In genomic region chr11:52163926-52164325, GRCm38 (mm10) we compare ENCODE assay signal across 13 mouse cellular contexts. TPM values are rescaled to one million over a fixed set of nuclear protein-coding genes. Genes with fewer than 3 reads are reported as not detected.
A peak's percentile ranks its signal among the peaks of the same experiment; 100 is the strongest.
DNase-seq lines count a peak whose midpoint lies in the region; ATAC-seq lines count a peak whose summit lies in the region.
"Had no signal": no experiment of that assay in that cellular context is flagged by ENCODE, and none has a peak within 500 bp of the region (broad histone marks: within the 10 kb centered on the region; RNA-seq: fewer than 3 reads in every experiment).

No protein-coding gene starts in this region.

- peak; percentile 70 to 79 for DNase-seq in adrenal gland, adult (ENCODE audit: inconsistent age in 2 of 2, low spot score in 1 of 2)
- DNase-seq in adrenal gland, postnatal 4 days (ENCODE audit: low spot score in 2 of 2): no peak
- peak; percentile 27 for DNase-seq in thymus, postnatal 4 days
- DNase-seq in thymus, adult 18-20 months: no peak
- DNase-seq in kidney, postnatal 4 days: peak; percentile 65 to 73
- no peak for DNase-seq in Muller cell, postnatal 12 days (ENCODE audit: inconsistent ontology term)
- DNase-seq in midbrain, embryonic 14.5 days: no peak

- no peaks in the 10 kb centered on the region for H3K4me1 ChIP-seq in midbrain, embryonic 14.5 days (ENCODE audit: control insufficient read depth, insufficient read depth, low read length)
- H3K4me1 ChIP-seq: embryonic facial prominence, embryonic 12.5 days had no signal

- no peaks in the 10 kb centered on the region for H3K9me3 ChIP-seq in midbrain, embryonic 14.5 days (ENCODE audit: control insufficient read depth, low read length)
- H3K9me3 ChIP-seq: embryonic facial prominence, embryonic 12.5 days; limb, embryonic 13.5 days had no signal

- H3K27ac ChIP-seq in midbrain, embryonic 14.5 days (replicated peaks; ENCODE audit: low read depth, low read length): no peak overlapping the region
- H3K27ac ChIP-seq: embryonic facial prominence, embryonic 12.5 days; limb, embryonic 13.5 days had no signal

- 40% methylated on average over 10 of the region's 10 CpGs for WGBS in midbrain, embryonic 14.5 days

- H3K36me3 ChIP-seq in midbrain, embryonic 14.5 days (ENCODE audit: control insufficient read depth, insufficient read depth, low read length): no peaks in the 10 kb centered on the region
- H3K36me3 ChIP-seq: embryonic facial prominence, embryonic 12.5 days; limb, embryonic 13.5 days had no signal

- no peak overlapping the region for H3K9ac ChIP-seq in midbrain, embryonic 14.5 days (replicated peaks; ENCODE audit: low read length)
- H3K9ac ChIP-seq: embryonic facial prominence, embryonic 12.5 days; limb, embryonic 13.5 days had no signal

- H3K27me3 ChIP-seq in midbrain, embryonic 14.5 days (ENCODE audit: control insufficient read depth, insufficient read depth, low read length): peaks cover 9% of the 10 kb centered on the region

- ATAC-seq in megakaryocyte-erythroid progenitor cell, adult 5-6 weeks (replicated peaks; ENCODE audit: low FRiP score, low TSS enrichment, poor library complexity, severe bottlenecking): peak; percentile 65; the same call in 1 of the 2 replicates
- ATAC-seq in midbrain, embryonic 14.5 days (ENCODE audit: low FRiP score, low TSS enrichment): no peak

- no peak overlapping the region for H3K4me3 ChIP-seq in midbrain, embryonic 14.5 days (replicated peaks; ENCODE audit: low read depth, low read length)
- H3K4me3 ChIP-seq: embryonic facial prominence, embryonic 12.5 days; limb, embryonic 13.5 days had no signal

- no peak overlapping the region for H3K4me2 ChIP-seq in midbrain, embryonic 14.5 days (ENCODE audit: low read length)
- H3K4me2 ChIP-seq: embryonic facial prominence, embryonic 12.5 days; limb, embryonic 13.5 days had no signal

RNA-seq across cellular contexts. Expression of gene Olfr1373, which starts 18.6 kb away (rescaled TPM):
- not detected for total RNA-seq in adrenal gland, postnatal 4 days (2021)
- not detected in 2 replicates for total RNA-seq in megakaryocyte-erythroid progenitor cell, adult 5-6 weeks (2014; fragmentation: Nextera tagmentation)
- total RNA-seq in megakaryocyte-erythroid progenitor cell, adult 5-6 weeks (2017): not detected in 2 replicates
- not detected in 2 replicates for polyA plus RNA-seq in midbrain, embryonic 14.5 days (2014; fragmentation: Nextera tagmentation; extraction: Ambion mirVana)
- total RNA-seq: gastrocnemius, adult 8-10 months; MEL had no signal
- polyA plus RNA-seq: brain, embryonic 14.5 days; embryonic facial prominence, embryonic 12.5 days; limb, embryonic 13.5 days had no signal

RNA-seq across cellular contexts. Expression of gene Olfr1371, which starts 49.9 kb away (rescaled TPM):
- total RNA-seq in adrenal gland, postnatal 4 days (2021): not detected
- total RNA-seq in megakaryocyte-erythroid progenitor cell, adult 5-6 weeks (2014; fragmentation: Nextera tagmentation): not detected in 2 replicates
- not detected in 2 replicates for total RNA-seq in megakaryocyte-erythroid progenitor cell, adult 5-6 weeks (2017)
- not detected in 2 replicates for polyA plus RNA-seq in midbrain, embryonic 14.5 days (2014; fragmentation: Nextera tagmentation; extraction: Ambion mirVana)
- total RNA-seq: gastrocnemius, adult 8-10 months; MEL had no signal
- polyA plus RNA-seq: brain, embryonic 14.5 days; embryonic facial prominence, embryonic 12.5 days; limb, embryonic 13.5 days had no signal

Comparison
In these comparisons a context has a peak if more than half of its experiments do, and no peak if none do; other contexts are left out.
1. DNase-seq: peak in adrenal gland, adult (2 of 2), thymus, postnatal 4 days (single experiment) and kidney, postnatal 4 days (2 of 2); none in adrenal gland, postnatal 4 days (0 of 2), thymus, adult 18-20 months (0 of 2), Muller cell, postnatal 12 days (single experiment) and midbrain, embryonic 14.5 days (single experiment).